Comparison of ENCODE assay signal across 19 mouse cellular contexts in the genomic region with DNA sequence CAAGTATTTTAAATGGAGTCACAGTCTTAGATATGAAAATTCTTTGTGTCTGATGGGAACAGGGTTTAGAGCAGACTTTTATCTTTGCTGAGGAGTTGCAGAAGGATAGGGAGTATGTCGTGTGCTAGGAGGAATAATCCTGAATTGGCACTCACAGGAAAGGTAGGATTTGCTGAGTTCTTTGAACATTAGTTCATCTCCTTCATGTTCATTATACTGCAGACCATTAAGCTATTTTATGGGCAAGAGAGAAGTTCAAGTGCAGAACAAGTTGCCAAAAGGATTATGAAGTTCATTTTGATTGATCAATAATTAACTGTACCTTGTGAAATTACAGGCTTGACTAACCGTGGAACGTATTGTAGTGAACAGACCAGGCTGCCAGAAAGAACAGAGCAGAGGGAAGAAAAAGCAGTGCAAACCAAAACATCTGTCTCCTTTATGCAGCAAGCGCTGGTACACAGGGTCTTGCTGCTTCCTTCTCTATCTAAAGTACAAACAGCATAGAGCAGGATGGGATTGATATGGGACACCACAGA.
DNase-seq lines count a peak whose midpoint lies in the region; ATAC-seq and TF ChIP-seq lines count a peak whose summit lies in the region.
"Had no signal": no experiment of that assay in that cellular context is flagged by ENCODE, and none has a peak within 500 bp of the region (broad histone marks: within the 10 kb centered on the region; RNA-seq: fewer than 3 reads in every experiment).

No protein-coding gene starts in this region.

- H3K4me3 ChIP-seq in kidney, embryonic 15.5 days (replicated peaks), result no peak overlapping the region
- H3K4me3 ChIP-seq in liver, adult 2 months (ENCODE audit: insufficient read depth, low read depth, low read length), result no peak overlapping the region
- no peak overlapping the region for H3K4me3 ChIP-seq in liver, embryonic 12.5 days
- H3K4me3 ChIP-seq: embryonic facial prominence, embryonic 12.5 days; forebrain, embryonic 12.5 days; heart, embryonic 12.5 days; hindbrain, embryonic 15.5 days had no signal

- H3K27me3 ChIP-seq in kidney, embryonic 15.5 days, result no peaks in the 10 kb centered on the region
- H3K27me3 ChIP-seq in liver, adult 2 months (ENCODE audit: control insufficient read depth, insufficient read depth, low read length), result no peaks in the 10 kb centered on the region
- H3K27me3 ChIP-seq in liver, embryonic 12.5 days (replicated peaks), result no peaks in the 10 kb centered on the region
- H3K27me3 ChIP-seq: CH12.LX; embryonic facial prominence, embryonic 12.5 days; forebrain, embryonic 12.5 days; heart, embryonic 12.5 days; hindbrain, embryonic 15.5 days had no signal

- H3K4me2 ChIP-seq in kidney, embryonic 15.5 days, result no peak overlapping the region
- H3K4me2 ChIP-seq in liver, embryonic 12.5 days, result no peak overlapping the region
- H3K4me2 ChIP-seq: embryonic facial prominence, embryonic 12.5 days; forebrain, embryonic 12.5 days; heart, embryonic 12.5 days; hindbrain, embryonic 15.5 days had no signal

- no peak for TF ChIP-seq CTCF in liver, adult 2 months (IDR thresholded peaks at IDR 0.05; ENCODE audit: low read depth, low read length)

- no peak overlapping the region for H3K9ac ChIP-seq in kidney, embryonic 15.5 days
- H3K9ac ChIP-seq in liver, adult 2 months (ENCODE audit: low read depth, low read length), result no peak overlapping the region
- no peak overlapping the region for H3K9ac ChIP-seq in liver, embryonic 12.5 days
- H3K9ac ChIP-seq: embryonic facial prominence, embryonic 12.5 days; forebrain, embryonic 12.5 days; heart, embryonic 12.5 days; hindbrain, embryonic 15.5 days had no signal

- no peaks in the 10 kb centered on the region for H3K79me2 ChIP-seq in liver, adult 2 months (ENCODE audit: control insufficient read depth, insufficient read depth, low read length)

- no peaks in the 10 kb centered on the region for H3K4me1 ChIP-seq in kidney, embryonic 15.5 days
- no peaks in the 10 kb centered on the region for H3K4me1 ChIP-seq in liver, adult 2 months (ENCODE audit: control insufficient read depth, insufficient read depth, low read length)
- H3K4me1 ChIP-seq in liver, embryonic 12.5 days, result no peaks in the 10 kb centered on the region
- H3K4me1 ChIP-seq: embryonic facial prominence, embryonic 12.5 days; forebrain, embryonic 12.5 days; heart, embryonic 12.5 days; hindbrain, embryonic 15.5 days had no signal

- no peak for TF ChIP-seq POLR2A in liver, adult 2 months (IDR thresholded peaks at IDR 0.05; ENCODE audit: extremely low read depth, insufficient read depth, low read length)

- 68% methylated on average over 4 of the region's 4 CpGs for WGBS in kidney, embryonic 15.5 days
- 59% methylated on average over 4 of the region's 4 CpGs for WGBS in liver, adult 2 months
- WGBS in liver, embryonic 12.5 days (ENCODE audit: insufficient replicate concordance), result 67% methylated on average over 4 of the region's 4 CpGs

- H3K27ac ChIP-seq in kidney, embryonic 15.5 days, result no peak overlapping the region
- H3K27ac ChIP-seq in liver, adult 2 months (replicated peaks; ENCODE audit: insufficient read depth, low read depth, low read length), result no peak overlapping the region
- H3K27ac ChIP-seq in liver, embryonic 12.5 days, result no peak overlapping the region
- H3K27ac ChIP-seq: embryonic facial prominence, embryonic 12.5 days; forebrain, embryonic 12.5 days; hindbrain, embryonic 15.5 days had no signal

- no peaks in the 10 kb centered on the region for H3K9me3 ChIP-seq in kidney, embryonic 15.5 days (replicated peaks)
- no peaks in the 10 kb centered on the region for H3K9me3 ChIP-seq in liver, embryonic 12.5 days (replicated peaks)
- H3K9me3 ChIP-seq: embryonic facial prominence, embryonic 12.5 days; forebrain, embryonic 12.5 days; heart, embryonic 12.5 days; hindbrain, embryonic 15.5 days had no signal

- peak; percentile 13 to 31 for DNase-seq in kidney, adult 8-10 months
- peak; percentile 13 for DNase-seq in liver, adult 2 months (ENCODE audit: extremely low read depth, low read depth, low spot score)
- peak; percentile 14 for DNase-seq in gonadal fat pad, adult 2 months (ENCODE audit: low read depth)
- no peak for DNase-seq in cerebellum, adult 8-10 months
- no peak for DNase-seq in cerebellum, adult 11-12 months
- DNase-seq: adrenal gland, adult 2 months; adrenal gland, postnatal 25 days; cerebellum, adult 9-10 months; cerebellum, postnatal 25 days; gastrocnemius, postnatal 14 days; heart, postnatal 36 days had no signal

- ATAC-seq in kidney, embryonic 15.5 days (replicated peaks; ENCODE audit: low FRiP score), result no peak
- ATAC-seq in liver, embryonic 12.5 days, result no peak
- ATAC-seq: forebrain, embryonic 16.5 days had no signal

- no peaks in the 10 kb centered on the region for H3K36me3 ChIP-seq in kidney, embryonic 15.5 days
- no peaks in the 10 kb centered on the region for H3K36me3 ChIP-seq in liver, adult 2 months (ENCODE audit: control insufficient read depth, insufficient read depth, low read length)
- H3K36me3 ChIP-seq in liver, embryonic 12.5 days, result no peaks in the 10 kb centered on the region
- H3K36me3 ChIP-seq: embryonic facial prominence, embryonic 12.5 days; forebrain, embryonic 12.5 days; heart, embryonic 12.5 days; hindbrain, embryonic 15.5 days had no signal

Comparison
In these comparisons a context has a peak if more than half of its experiments do, and no peak if none do; other contexts are left out.
1. DNase-seq: peak in kidney, adult 8-10 months (2 of 2), liver, adult 2 months (single experiment) and gonadal fat pad, adult 2 months (single experiment); none in cerebellum, adult 8-10 months (single experiment) and cerebellum, adult 11-12 months (single experiment).